Mouse (Mus musculus) inflammation-experienced regulatory T-cells, adult 6 months (primary cell): ENCODE data around the gene Ubr7. TPM values are rescaled to one million over a fixed set of nuclear protein-coding genes. Genes with fewer than 3 reads are reported as not detected.

Experiments used
- polyA plus RNA-seq, 3 experiments: library from polyadenylated mRNA; unstranded; fragments of 100-300 nt; shearing (Covaris generic); gene quantifications; one replicate each; pipeline ENCODE4 v1.2.1; 2017

The Ubr7 gene
- polyA plus RNA-seq, 3 experiments from 2014 or later: 22.6 to 27.0 (median 23.5) TPM

Other genes starting within 250 kb of the Ubr7 start
- under 1 TPM in 1 of 3 experiments, not detected in 2; 0.47 TPM for gene Chga, start 203.0 kb upstream of the Ubr7 start, polyA plus RNA-seq
- gene Itpk1, start 53.0 kb upstream of the Ubr7 start, polyA plus RNA-seq: 10 to 100 TPM; 13.4 to 31.0 (median 14.1) TPM
- 1 to 10 TPM; 4.7 to 6.9 (median 6.2) TPM for gene Moap1, start 14.3 kb upstream of the Ubr7 start, polyA plus RNA-seq
- 10 to 100 TPM in 1 of 3 experiments, 1 to 10 TPM in 2; 7.7 to 10.5 (median 9.7) TPM for gene Tmem251, start 14.2 kb upstream of the Ubr7 start, polyA plus RNA-seq
- gene Gm28051, start 202 bp upstream of the Ubr7 start, polyA plus RNA-seq: not detected
- 10 to 100 TPM; 25.6 to 36.4 (median 26.0) TPM for gene Gon7, start 164 bp upstream of the Ubr7 start, polyA plus RNA-seq
- 10 to 100 TPM in 1 of 3 experiments, 1 to 10 TPM in 2; 6.8 to 11.4 (median 8.3) TPM for gene Gm20604, start 705 bp downstream of the Ubr7 start, polyA plus RNA-seq
- 10 to 100 TPM in 2 of 3 experiments, 1 to 10 TPM in 1; 7.4 to 13.8 (median 10.4) TPM for gene Btbd7, start 120.5 kb downstream of the Ubr7 start, polyA plus RNA-seq
- gene Cox8c, start 141.3 kb downstream of the Ubr7 start, polyA plus RNA-seq: not detected
- gene Unc79, start 190.9 kb downstream of the Ubr7 start, polyA plus RNA-seq: under 1 TPM; 0.19 to 0.38 (median 0.22) TPM